Mouse (Mus musculus) ES-Bruce4 (cell line): ENCODE measurements at regions not wholly inside any gene's neighbourhood (a gene's known extent, or its start where the extent isn't known, plus 50 kb on each side); places are given as distances from the start of the nearest gene placed in this dataset.

Experiments used
- CTCF ChIP-seq: IDR thresholded peaks from one replicate; pipeline ENCODE4 v1.8.1; 2011; ENCODE audit warnings: low read depth, low read length
- EP300 ChIP-seq: IDR thresholded peaks from 2 replicates; pipeline ENCODE4 v1.6.1; 2011; ENCODE audit warnings: low read depth, low read length; ENCODE audit not compliant: insufficient read depth

- TF ChIP-seq EP300 = no peak
- TF ChIP-seq CTCF = no peak
Measured at GRCm38 (mm10) chr5:142313944-142314343, 87.4 kb upstream of the Foxk1 start.
